Mouse (Mus musculus) heart, embryonic 12.5 days (tissue): Measurements from ENCODE around the gene Adgra3. TPM values are rescaled to one million over a fixed set of nuclear protein-coding genes. Genes with fewer than 3 reads are reported as not detected.

Experiments used
- ATAC-seq: fragments of 200-750 bp; cut with Nextera tagmentation; 2 replicates; pipeline ENCODE4 v1.8.0; 2017; ENCODE audit warnings: moderate TSS enrichment, moderate library complexity; ENCODE audit not compliant: insufficient number of reproducible peaks, low FRiP score
- H3K27ac ChIP-seq: fragments of 300-500 bp; sonication (generic); 2 replicates; pipeline ENCODE4 v1.5.1; 2016; ENCODE audit warnings: mild to moderate bottlenecking, moderate library complexity; ENCODE audit not compliant: poor library complexity, severe bottlenecking
- H3K27me3 ChIP-seq: fragments of 300-500 bp; sonication (generic); replicated peaks from 2 replicates; pipeline ENCODE4 v1.6.1; 2016; ENCODE audit warnings: mild to moderate bottlenecking, moderate library complexity
- H3K36me3 ChIP-seq: fragments of 300-500 bp; sonication (generic); 2 replicates; pipeline ENCODE4 v1.6.1; 2016; ENCODE audit warnings: mild to moderate bottlenecking, moderate library complexity
- H3K4me1 ChIP-seq: fragments of 300-500 bp; sonication (generic); replicated peaks from 2 replicates; pipeline ENCODE4 v1.6.1; 2016; ENCODE audit warnings: mild to moderate bottlenecking
- H3K4me2 ChIP-seq: fragments of 300-500 bp; sonication (generic); 2 replicates; pipeline ENCODE4 v1.6.1; 2016; ENCODE audit warnings: mild to moderate bottlenecking, moderate library complexity
- H3K4me3 ChIP-seq: fragments of 300-500 bp; sonication (generic); 2 replicates; pipeline ENCODE4 v1.5.1; 2016; ENCODE audit warnings: mild to moderate bottlenecking
- H3K9ac ChIP-seq: fragments of 300-500 bp; sonication (generic); 2 replicates; pipeline ENCODE4 v1.6.1; 2016; ENCODE audit warnings: mild to moderate bottlenecking, moderate library complexity
- H3K9me3 ChIP-seq: fragments of 300-500 bp; sonication (generic); replicated peaks from 2 replicates; pipeline ENCODE4 v1.6.1; 2016; ENCODE audit warnings: mild to moderate bottlenecking, moderate library complexity
- WGBS: fragments of 180-500 bp; shearing (Covaris S2); methylation state at CpG from one replicate; pipeline ENCODE4 v1.1.7; 2016; 5-methylcytosine and 5-hydroxymethylcytosine counted together
- polyA plus RNA-seq: library from polyadenylated mRNA; unstranded; fragments of >200 nt; fragmentation: Nextera tagmentation; extraction: Ambion mirVana; gene quantifications from 2 replicates; pipeline ENCODE4 v1.2.1, GENCODE M21; 2016

Gene Adgra3
- polyA plus RNA-seq, 1 experiment from 2014 or later = 28.1 TPM

GRCm38 (mm10) chr5:50031763-50032272, 27.0 kb downstream of the Adgra3 start:
- ATAC-seq = no peak
- Histone ChIP-seq H3K9ac (no peak overlapping the region), H3K27ac (no peak overlapping the region), H3K4me3 (no peak overlapping the region), H3K9me3 (no peaks in the 10 kb centered on the region), H3K36me3 (no peaks in the 10 kb centered on the region), H3K4me1 (peaks cover 32% of the 10 kb centered on the region), H3K4me2 (no peak overlapping the region), H3K27me3 (no peaks in the 10 kb centered on the region)
- 83% methylated on average over 2 of the region's 2 CpGs for WGBS

- Histone ChIP-seq H3K27ac (no peak overlapping the region), H3K36me3 (no peaks in the 10 kb centered on the region), H3K9ac (no peak overlapping the region), H3K4me1 (peaks cover 34% of the 10 kb centered on the region), H3K27me3 (no peaks in the 10 kb centered on the region), H3K4me2 (no peak overlapping the region), H3K9me3 (no peaks in the 10 kb centered on the region), H3K4me3 (no peak overlapping the region)
- 93% methylated on average over 6 of the region's 6 CpGs for WGBS
- no peak for ATAC-seq
These were observed 27.5 kb downstream of the Adgra3 start for GRCm38 (mm10) chr5:50031288-50031687.

- Histone ChIP-seq H3K4me1 (peaks cover 33% of the 10 kb centered on the region), H3K9me3 (no peaks in the 10 kb centered on the region), H3K4me3 (no peak overlapping the region), H3K4me2 (no peak overlapping the region), H3K27ac (no peak overlapping the region), H3K9ac (no peak overlapping the region), H3K36me3 (peaks cover 2% of the 10 kb centered on the region; the same call in 1 of the 2 replicates), H3K27me3 (no peaks in the 10 kb centered on the region)
- WGBS = 85% methylated on average over 6 of the region's 6 CpGs
- ATAC-seq = no peak
These were observed 29.1 kb downstream of the Adgra3 start for GRCm38 (mm10) chr5:50029662-50030061.

GRCm38 (mm10) chr5:50027561-50027960, 31.2 kb downstream of the Adgra3 start:
- peaks cover 25% of the 10 kb centered on the region for H3K4me1 ChIP-seq
- WGBS = 57% methylated on average over 5 of the region's 5 CpGs
- H3K9ac ChIP-seq = peak overlapping the region; percentile 41; the same call in 1 of the 2 replicates
- peak overlapping the region; percentile 39 for H3K27ac ChIP-seq
- H3K27me3 ChIP-seq = no peaks in the 10 kb centered on the region
- H3K4me2 ChIP-seq = no peak overlapping the region
- no peaks in the 10 kb centered on the region for H3K9me3 ChIP-seq
- no peak for ATAC-seq
- peaks cover 19% of the 10 kb centered on the region for H3K36me3 ChIP-seq
- no peak overlapping the region for H3K4me3 ChIP-seq

- ATAC-seq = no peak; the same call in 1 of the 2 replicates
- H3K4me3 ChIP-seq = no peak overlapping the region
- H3K4me1 ChIP-seq = peaks cover 25% of the 10 kb centered on the region
- H3K9me3 ChIP-seq = no peaks in the 10 kb centered on the region
- H3K27ac ChIP-seq = peak overlapping the region; percentile 39; the same call in 1 of the 2 replicates
- H3K4me2 ChIP-seq = no peak overlapping the region
- WGBS = 56% methylated on average over 7 of the region's 7 CpGs
- no peaks in the 10 kb centered on the region for H3K27me3 ChIP-seq
- peaks cover 21% of the 10 kb centered on the region for H3K36me3 ChIP-seq
- H3K9ac ChIP-seq = 0 out of 2 replicates have a peak overlapping the region, but pooled peaks have one; percentile 41
These were observed 31.8 kb downstream of the Adgra3 start for GRCm38 (mm10) chr5:50027001-50027400.

- Histone ChIP-seq H3K4me1 (peaks cover 25% of the 10 kb centered on the region), H3K4me3 (no peak overlapping the region), H3K36me3 (peaks cover 24% of the 10 kb centered on the region), H3K27me3 (no peaks in the 10 kb centered on the region), H3K4me2 (no peak overlapping the region), H3K9ac (no peak overlapping the region), H3K9me3 (no peaks in the 10 kb centered on the region), H3K27ac (no peak overlapping the region)
- WGBS = 59% methylated on average over 3 of the region's 3 CpGs
- ATAC-seq = no peak
These were observed 32.7 kb downstream of the Adgra3 start for GRCm38 (mm10) chr5:50026148-50026547.

- H3K4me3 ChIP-seq = no peak overlapping the region
- ATAC-seq = no peak
- H3K9ac ChIP-seq = no peak overlapping the region
- H3K36me3 ChIP-seq = peaks cover 30% of the 10 kb centered on the region
- 67% methylated on average over 6 of the region's 6 CpGs for WGBS
- H3K27ac ChIP-seq = no peak overlapping the region
- H3K4me2 ChIP-seq = no peak overlapping the region
- peaks cover 25% of the 10 kb centered on the region for H3K4me1 ChIP-seq
- no peaks in the 10 kb centered on the region for H3K9me3 ChIP-seq
- no peaks in the 10 kb centered on the region for H3K27me3 ChIP-seq
These were observed 34.7 kb downstream of the Adgra3 start for GRCm38 (mm10) chr5:50024097-50024496.

GRCm38 (mm10) chr5:50015987-50016587, 42.7 kb downstream of the Adgra3 start:
- ATAC-seq = no peak
- 89% methylated on average over 5 of the region's 5 CpGs for WGBS
- H3K4me3 ChIP-seq = no peak overlapping the region

GRCm38 (mm10) chr5:50015147-50015697, 43.6 kb downstream of the Adgra3 start:
- H3K4me3 ChIP-seq = no peak overlapping the region
- ATAC-seq = no peak
- H3K9ac ChIP-seq = no peak overlapping the region
- H3K4me1 ChIP-seq = no peaks in the 10 kb centered on the region
- H3K27me3 ChIP-seq = no peaks in the 10 kb centered on the region
- H3K9me3 ChIP-seq = no peaks in the 10 kb centered on the region
- WGBS = 78% methylated on average over 5 of the region's 5 CpGs
- no peak overlapping the region for H3K4me2 ChIP-seq
- peaks cover 22% of the 10 kb centered on the region for H3K36me3 ChIP-seq
- H3K27ac ChIP-seq = no peak overlapping the region

More at GRCm38 (mm10) chr5:50015987-50016587, 42.7 kb downstream of the Adgra3 start:
- Histone ChIP-seq H3K4me1 (no peaks in the 10 kb centered on the region), H3K27ac (no peak overlapping the region), H3K36me3 (peaks cover 21% of the 10 kb centered on the region), H3K9ac (no peak overlapping the region), H3K9me3 (no peaks in the 10 kb centered on the region), H3K4me2 (no peak overlapping the region), H3K27me3 (no peaks in the 10 kb centered on the region)

- no peak for ATAC-seq
- no peaks in the 10 kb centered on the region for H3K4me1 ChIP-seq
- no peak overlapping the region for H3K4me3 ChIP-seq
- H3K4me2 ChIP-seq = no peak overlapping the region
- H3K36me3 ChIP-seq = peaks cover 23% of the 10 kb centered on the region
- H3K9ac ChIP-seq = no peak overlapping the region
- H3K27ac ChIP-seq = no peak overlapping the region
- H3K27me3 ChIP-seq = no peaks in the 10 kb centered on the region
- 76% methylated on average over 7 of the region's 7 CpGs for WGBS
- H3K9me3 ChIP-seq = no peaks in the 10 kb centered on the region
These were observed 44.1 kb downstream of the Adgra3 start for GRCm38 (mm10) chr5:50014658-50015057.

GRCm38 (mm10) chr5:50013965-50014364, 44.8 kb downstream of the Adgra3 start:
- peaks cover 21% of the 10 kb centered on the region for H3K36me3 ChIP-seq
- H3K27me3 ChIP-seq = no peaks in the 10 kb centered on the region
- 81% methylated on average over 4 of the region's 4 CpGs for WGBS
- no peak overlapping the region for H3K4me3 ChIP-seq
- no peaks in the 10 kb centered on the region for H3K9me3 ChIP-seq
- H3K4me2 ChIP-seq = no peak overlapping the region
- no peaks in the 10 kb centered on the region for H3K4me1 ChIP-seq
- no peak for ATAC-seq
- no peak overlapping the region for H3K9ac ChIP-seq
- H3K27ac ChIP-seq = no peak overlapping the region
